Mouse (Mus musculus) intestine, postnatal 0 days (tissue): ENCODE data around the gene Katna1. TPM values are rescaled to one million over a fixed set of nuclear protein-coding genes. Genes with fewer than 3 reads are reported as not detected.
"Not testable (repeated sequence)": the region's sequence is repeated elsewhere in the genome, so short reads cannot be mapped to it uniquely, and the experiment has no call there.

ENCODE experiments used
- ATAC-seq: fragments of 200-750 bp; cut with Nextera tagmentation; 2 replicates; pipeline ENCODE4 v1.8.0; 2017; ENCODE audit warnings: mild to moderate bottlenecking, moderate TSS enrichment, moderate library complexity
- H3K27ac ChIP-seq: fragments of 300-500 bp; sonication (generic); 2 replicates; pipeline ENCODE4 v1.5.1; 2014; ENCODE audit warnings: mild to moderate bottlenecking, low read depth, low read length, moderate library complexity
- H3K27me3 ChIP-seq: fragments of 300-500 bp; sonication (generic); replicated peaks from 2 replicates; pipeline ENCODE4 v1.6.1; 2014; ENCODE audit warnings: low read length, mixed read lengths; ENCODE audit not compliant: control insufficient read depth, insufficient read depth
- H3K36me3 ChIP-seq: fragments of 300-500 bp; sonication (generic); 2 replicates; pipeline ENCODE4 v1.6.1; 2014; ENCODE audit warnings: mild to moderate bottlenecking, moderate library complexity; ENCODE audit not compliant: control insufficient read depth, insufficient read depth
- H3K4me1 ChIP-seq: fragments of 300-500 bp; sonication (generic); replicated peaks from 2 replicates; pipeline ENCODE4 v1.6.1; 2014; ENCODE audit warnings: antibody characterized with exemption, low read length, mixed read lengths; ENCODE audit not compliant: control insufficient read depth, insufficient read depth
- H3K4me2 ChIP-seq: fragments of 300-500 bp; sonication (generic); replicated peaks from 2 replicates; pipeline ENCODE4 v1.6.1; 2014; ENCODE audit warnings: low read depth, mild to moderate bottlenecking, moderate library complexity
- H3K4me3 ChIP-seq: fragments of 300-500 bp; sonication (generic); 2 replicates; pipeline ENCODE4 v1.5.1; 2014; ENCODE audit warnings: low read depth, low read length
- H3K9ac ChIP-seq: fragments of 300-500 bp; sonication (generic); 2 replicates; pipeline ENCODE4 v1.6.1; 2014; ENCODE audit warnings: mild to moderate bottlenecking, low read depth, low read length
- H3K9me3 ChIP-seq: fragments of 300-500 bp; sonication (generic); 2 replicates; pipeline ENCODE4 v1.6.1; 2016; ENCODE audit warnings: mixed run types; ENCODE audit not compliant: control insufficient read depth
- CTCF ChIP-seq: sonication (generic); IDR thresholded peaks from 2 replicates; pipeline ENCODE4 v1.5.1; 2016; ENCODE audit warnings: low read depth, mild to moderate bottlenecking, control low read depth, antibody characterized with exemption, moderate library complexity
- WGBS: fragments of 180-500 bp; shearing (Covaris S2); extraction: QIAGEN DNeasy Blood & Tissue Kit; methylation state at CpG from one replicate; pipeline ENCODE4 v1.1.7; 2014; 5-methylcytosine and 5-hydroxymethylcytosine counted together
- polyA plus RNA-seq: library from polyadenylated mRNA; unstranded; fragments of >200 nt; fragmentation: Nextera tagmentation; extraction: Ambion mirVana; gene quantifications from 2 replicates; pipeline ENCODE4 v1.2.1, GENCODE M21; 2015

The Katna1 gene
- polyA plus RNA-seq, 1 experiment from 2014 or later = 33.0 TPM

DNA sequence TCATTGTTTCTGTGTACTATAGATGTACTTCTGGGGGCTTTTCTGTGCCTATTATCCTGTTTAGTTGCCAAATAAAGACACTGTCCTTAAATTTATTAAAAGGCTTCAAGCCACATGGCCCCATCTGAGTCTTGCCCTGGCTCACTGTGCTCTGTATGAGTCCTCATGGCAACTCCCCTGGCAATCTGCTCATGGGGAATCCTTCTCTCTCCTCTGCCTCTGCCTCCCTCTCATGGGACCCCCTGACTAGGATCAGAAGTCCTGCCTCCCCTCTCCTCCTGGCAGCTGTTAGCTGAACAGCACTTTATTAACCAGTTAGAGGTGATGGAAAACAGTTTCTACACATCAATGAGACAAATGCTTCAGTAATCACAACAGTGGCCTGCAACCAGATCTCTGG, 5.8 kb downstream of the Katna1 start:
- no peak for ATAC-seq
- no peak for TF ChIP-seq CTCF
- Histone ChIP-seq H3K27me3 (no peaks in the 10 kb centered on the region), H3K36me3 (no peaks in the 10 kb centered on the region), H3K9me3 (no peaks in the 10 kb centered on the region), H3K27ac (no peak overlapping the region), H3K4me1 (no peaks in the 10 kb centered on the region), H3K4me2 (no peak overlapping the region), H3K9ac (no peak overlapping the region), H3K4me3 (no peak overlapping the region)

DNA sequence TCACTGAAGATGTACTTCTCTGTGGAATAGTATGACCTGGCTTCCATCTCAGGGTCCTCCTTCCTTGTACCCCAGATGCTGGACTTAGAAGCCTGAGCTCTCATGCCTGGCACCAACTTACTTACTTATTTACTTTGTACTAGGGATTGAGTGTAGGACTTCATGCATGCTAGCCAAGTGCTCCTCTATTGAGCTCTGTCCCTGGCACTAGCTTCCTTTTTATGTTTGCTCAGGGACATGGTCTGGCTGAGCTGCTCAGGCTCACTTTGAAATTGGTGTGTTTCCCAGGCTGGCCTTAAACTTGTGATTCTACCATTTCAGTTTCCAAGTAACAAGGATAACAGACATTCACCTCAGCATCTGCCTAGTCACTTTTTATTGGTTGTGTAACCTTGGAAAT, 11.3 kb downstream of the Katna1 start:
- Histone ChIP-seq H3K27ac (no peak overlapping the region), H3K27me3 (no peaks in the 10 kb centered on the region), H3K9ac (no peak overlapping the region), H3K4me3 (no peak overlapping the region), H3K9me3 (no peaks in the 10 kb centered on the region), H3K36me3 (no peaks in the 10 kb centered on the region), H3K4me1 (no peaks in the 10 kb centered on the region), H3K4me2 (no peak overlapping the region)
- no peak for TF ChIP-seq CTCF
- no peak for ATAC-seq

DNA sequence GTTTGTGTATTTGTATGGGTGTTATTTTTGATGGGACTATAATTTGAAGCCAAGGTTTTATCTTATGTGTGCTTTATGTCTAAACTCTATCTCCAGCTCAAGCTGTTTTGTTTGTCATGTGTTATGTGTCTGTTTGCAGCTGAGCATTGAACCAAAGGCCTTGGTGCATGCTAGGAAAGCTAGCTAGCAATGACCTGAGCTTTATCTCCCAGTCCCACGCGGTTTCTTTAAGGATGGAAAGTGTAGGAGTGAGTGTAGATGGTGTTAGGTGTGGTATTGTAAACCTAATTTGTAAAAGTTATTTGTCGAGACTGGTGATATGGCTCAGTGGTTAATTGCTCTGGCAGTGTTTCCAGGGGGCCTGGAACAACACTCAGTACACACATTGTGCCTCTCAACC, 12.1 kb downstream of the Katna1 start:
- no peak for ATAC-seq
- no peak overlapping the region for H3K4me3 ChIP-seq
- TF ChIP-seq CTCF = no peak
- no peak overlapping the region for H3K4me2 ChIP-seq
- H3K4me1 ChIP-seq = no peaks in the 10 kb centered on the region
- WGBS = 44% methylated on average over 3 of the region's 3 CpGs
- no peaks in the 10 kb centered on the region for H3K27me3 ChIP-seq
- H3K27ac ChIP-seq = no peak overlapping the region
- H3K9me3 ChIP-seq = no peaks in the 10 kb centered on the region
- H3K36me3 ChIP-seq = no peaks in the 10 kb centered on the region
- no peak overlapping the region for H3K9ac ChIP-seq

DNA sequence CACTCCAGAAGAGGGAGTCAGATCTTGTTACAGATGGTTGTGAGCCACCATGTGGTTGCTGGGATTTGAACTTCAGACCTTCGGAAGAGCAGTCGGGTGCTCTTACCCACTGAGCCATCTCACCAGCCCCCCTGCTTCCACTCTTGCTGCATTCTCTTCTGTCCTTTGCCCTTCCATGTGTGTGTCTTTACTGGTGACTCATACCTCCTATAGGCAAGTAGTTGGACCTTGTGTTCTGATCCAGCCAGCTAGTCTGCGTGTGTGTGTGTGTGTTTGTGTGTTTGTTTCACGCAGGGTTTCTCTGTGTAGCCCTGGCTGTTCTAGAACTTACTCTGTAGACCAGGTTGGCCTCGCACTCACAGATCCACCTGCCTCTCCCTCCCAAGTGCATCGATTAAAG, 19.7 kb downstream of the Katna1 start:
- H3K27me3 ChIP-seq, H3K4me3 ChIP-seq, H3K9me3 ChIP-seq, H3K4me2 ChIP-seq, H3K4me1 ChIP-seq, H3K9ac ChIP-seq: not testable (repeated sequence)
- ATAC-seq = peak; percentile 91
- Histone ChIP-seq H3K36me3 (peaks cover 38% of the 10 kb centered on the region), H3K27ac (0 out of 2 replicates have a peak overlapping the region, but pooled peaks have one; percentile 21)
- 83% methylated on average over 6 of the region's 6 CpGs for WGBS

DNA sequence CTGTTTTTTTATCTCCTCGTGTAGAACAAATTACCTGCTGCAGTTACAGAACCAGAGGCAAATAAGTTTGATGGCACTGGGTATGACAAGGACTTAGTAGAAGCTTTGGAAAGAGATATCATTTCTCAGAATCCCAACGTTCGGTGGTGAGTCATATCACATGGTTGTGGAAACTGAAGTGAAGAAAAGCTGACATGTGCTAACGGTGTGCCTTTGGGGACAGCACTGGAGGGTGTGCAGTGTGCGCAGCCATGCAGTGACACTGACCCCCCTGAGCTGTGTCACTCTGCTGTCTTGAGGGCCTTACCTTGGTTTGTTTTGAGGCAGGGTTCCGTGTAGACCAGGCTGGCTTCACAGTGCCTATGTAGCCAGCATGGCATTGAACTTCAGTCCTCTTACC, 23.0 kb downstream of the Katna1 start:
- Histone ChIP-seq H3K9ac (no peak overlapping the region), H3K4me3 (no peak overlapping the region), H3K36me3 (peaks cover 51% of the 10 kb centered on the region), H3K27me3 (no peaks in the 10 kb centered on the region), H3K4me1 (no peaks in the 10 kb centered on the region), H3K4me2 (no peak overlapping the region), H3K9me3 (no peaks in the 10 kb centered on the region), H3K27ac (no peak overlapping the region)
- TF ChIP-seq CTCF = no peak
- ATAC-seq = no peak
- WGBS = 90% methylated on average over 6 of the region's 6 CpGs

DNA sequence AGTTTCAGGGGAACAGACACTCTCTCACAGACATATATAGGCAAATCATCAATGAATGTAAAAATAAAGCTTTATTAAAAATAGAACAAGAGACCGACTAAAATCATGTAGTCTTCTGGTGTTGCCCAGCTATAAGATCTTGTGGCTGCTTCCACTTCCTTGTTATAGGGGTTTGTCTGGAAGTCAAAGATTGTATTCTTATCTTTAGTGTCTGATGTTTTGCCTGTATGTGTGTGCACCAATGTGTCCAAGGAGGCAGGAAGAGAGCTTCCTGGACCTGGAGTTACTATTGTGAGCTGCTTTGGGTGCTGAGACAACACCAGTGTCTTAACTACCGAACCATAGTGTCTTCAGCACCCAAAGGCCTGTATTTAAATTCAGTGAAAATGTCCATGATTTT, 31.7 kb downstream of the Katna1 start:
- no peak overlapping the region for H3K9ac ChIP-seq
- H3K9me3 ChIP-seq = no peaks in the 10 kb centered on the region
- no peak overlapping the region for H3K4me3 ChIP-seq
- WGBS = 92% methylated on average over 2 of the region's 2 CpGs
- no peaks in the 10 kb centered on the region for H3K4me1 ChIP-seq
- ATAC-seq = no peak
- H3K4me2 ChIP-seq = no peak overlapping the region
- TF ChIP-seq CTCF = no peak
- H3K27ac ChIP-seq = no peak overlapping the region
- H3K27me3 ChIP-seq = no peaks in the 10 kb centered on the region
- H3K36me3 ChIP-seq = peaks cover 60% of the 10 kb centered on the region

DNA sequence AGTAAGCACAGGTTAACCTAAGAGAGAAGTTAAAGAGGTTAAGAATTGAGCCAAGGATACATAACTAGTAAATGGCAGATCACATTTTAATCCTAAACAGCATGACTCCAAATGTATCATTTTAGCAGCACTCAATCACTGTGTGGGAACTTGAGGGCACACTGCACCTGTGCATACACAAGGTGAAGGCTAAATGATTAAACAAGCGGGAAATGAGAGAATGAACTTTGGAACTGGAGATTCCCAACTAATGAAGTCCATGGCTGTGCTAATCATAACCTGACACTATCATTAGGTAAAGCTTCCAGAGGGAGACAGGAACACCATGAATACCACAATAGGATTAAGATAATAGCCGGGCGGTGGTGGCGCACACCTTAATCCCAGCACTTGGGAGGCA, 46.5 kb downstream of the Katna1 start:
- 66% methylated on average over 4 of the region's 4 CpGs for WGBS
- no peak overlapping the region for H3K4me2 ChIP-seq
- peaks cover 78% of the 10 kb centered on the region for H3K36me3 ChIP-seq
- ATAC-seq = peak; percentile 69
- no peaks in the 10 kb centered on the region for H3K27me3 ChIP-seq
- H3K9ac ChIP-seq = no peak overlapping the region
- H3K4me3 ChIP-seq = no peak overlapping the region
- no peaks in the 10 kb centered on the region for H3K4me1 ChIP-seq
- TF ChIP-seq CTCF = no peak
- no peaks in the 10 kb centered on the region for H3K9me3 ChIP-seq
- no peak overlapping the region for H3K27ac ChIP-seq
